Mouse (Mus musculus) testis, adult 2 months (tissue): ENCODE data around the gene Kdm5b.
"Not testable (repeated sequence)": the region's sequence is repeated elsewhere in the genome, so short reads cannot be mapped to it uniquely, and the experiment has no call there.

Source experiments
- CTCF ChIP-seq: fragments of 200-500 bp; IDR thresholded peaks from 2 replicates; pipeline ENCODE4 v1.5.1; 2012; ENCODE audit warnings: low read depth, mild to moderate bottlenecking, inconsistent platforms, low read length, moderate library complexity; ENCODE audit not compliant: control insufficient read depth, insufficient read depth, insufficient replicate concordance
- POLR2A ChIP-seq: fragments of 200-500 bp; IDR thresholded peaks from 2 replicates; pipeline ENCODE4 v1.6.1; 2012; ENCODE audit warnings: low read depth, mild to moderate bottlenecking, inconsistent platforms, low read length, moderate library complexity; ENCODE audit not compliant: control insufficient read depth

DNA sequence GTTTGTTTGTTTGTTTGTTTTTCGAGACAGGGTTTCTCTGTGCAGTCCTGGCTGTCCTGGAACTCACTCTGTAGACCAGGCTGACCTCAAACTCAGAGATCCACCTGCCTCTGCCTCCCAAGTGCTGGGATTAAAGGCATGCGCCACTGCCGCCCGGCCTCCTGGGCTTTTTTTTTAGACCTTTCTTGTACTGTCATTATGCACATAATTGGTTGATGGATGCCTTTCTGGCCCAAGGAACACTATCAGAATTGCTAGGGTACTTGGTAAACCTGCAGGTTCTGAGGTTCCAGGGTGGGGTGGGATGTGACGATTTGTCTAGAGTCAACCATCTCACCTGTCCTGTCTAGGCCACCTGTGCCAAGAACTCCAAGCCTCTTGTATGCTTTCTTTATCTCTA lies 40.8 kb upstream of the Kdm5b start:
- not testable (repeated sequence) for TF ChIP-seq CTCF, POLR2A
